Mouse (Mus musculus): ENCODE measurements around the gene Acer2.

- TF ChIP-seq POLR2A (IDR thresholded peaks at IDR 0.05; ENCODE audit: borderline replicate concordance, extremely low read depth, low read depth, low read length) (no peak), CTCF (IDR thresholded peaks at IDR 0.05; ENCODE audit: insufficient read depth, low read length) (no peak)
These were observed 56.0 kb downstream of the Acer2 start for GRCm38 (mm10) chr4:86930101-86930635.

Data from lung, adult 2 months (tissue).